Comparison of ENCODE assay signal across 8 mouse cellular contexts in genomic region chr17:35134801-35135590, GRCm38 (mm10). TPM values are rescaled to one million over a fixed set of nuclear protein-coding genes. Genes with fewer than 3 reads are reported as not detected.
DNase-seq lines count a peak whose midpoint lies in the region; ATAC-seq and TF ChIP-seq lines count a peak whose summit lies in the region.

Gene Bag6, plus strand, starts transcription at chr17:35135178.

- peak; percentile 21; the same call in 1 of the 2 replicates for TF ChIP-seq POLR2A in bone marrow, adult 2 months (IDR thresholded peaks at IDR 0.05; ENCODE audit: borderline replicate concordance, control insufficient read depth, low read depth, low read length)

- peak; percentile 95 for ATAC-seq in embryonic facial prominence, embryonic 15.5 days (ENCODE audit: insufficient number of reproducible peaks, low FRiP score, low TSS enrichment, low read depth)
- ATAC-seq in kidney, embryonic 14.5 days (ENCODE audit: low FRiP score, low TSS enrichment), result peak; percentile 92
- peak; percentile 94 for ATAC-seq in limb, embryonic 15.5 days (ENCODE audit: insufficient number of reproducible peaks, low FRiP score, low TSS enrichment, low read depth)

- peak within 1 kb of the TSS; percentile 68 for H3K9ac ChIP-seq in embryonic facial prominence, embryonic 15.5 days
- peak within 1 kb of the TSS; percentile 83 for H3K9ac ChIP-seq in kidney, embryonic 14.5 days (ENCODE audit: low read depth, low read length)
- peak within 1 kb of the TSS; percentile 50 for H3K9ac ChIP-seq in limb, embryonic 15.5 days

- DNase-seq in 416B (ENCODE audit: low read depth), result peak; percentile 98
- peak; percentile 96 for DNase-seq in heart, adult 9 months (ENCODE audit: low spot score in 2 of 2)
- peak; percentile 81 to 94 for DNase-seq in monocyte, adult 2 months (ENCODE audit: low read depth in 1 of 2, low spot score in 2 of 2)
- peak; percentile 89 to 92 for DNase-seq in spleen, postnatal 36 days (ENCODE audit: low spot score in 2 of 2)

- WGBS in bone marrow, adult 2 months, result under 1% methylated on average over 66 of the region's 66 CpGs
- under 1% methylated on average over 66 of the region's 66 CpGs for WGBS in embryonic facial prominence, embryonic 15.5 days
- WGBS in kidney, embryonic 14.5 days, result under 1% methylated on average over 66 of the region's 66 CpGs
- WGBS in limb, embryonic 15.5 days, result under 1% methylated on average over 66 of the region's 66 CpGs

- peak within 1 kb of the TSS; percentile 80 for H3K4me2 ChIP-seq in embryonic facial prominence, embryonic 15.5 days (replicated peaks)
- peak within 1 kb of the TSS; percentile 69 for H3K4me2 ChIP-seq in kidney, embryonic 14.5 days (replicated peaks; ENCODE audit: low read depth, low read length)
- peak within 1 kb of the TSS; percentile 75 for H3K4me2 ChIP-seq in limb, embryonic 15.5 days

- peaks cover 34% of the 10 kb centered on the region for H3K36me3 ChIP-seq in embryonic facial prominence, embryonic 15.5 days
- peaks cover 23% of the 10 kb centered on the region for H3K36me3 ChIP-seq in kidney, embryonic 14.5 days (ENCODE audit: control insufficient read depth, insufficient read depth, low read length)
- peaks cover 25% of the 10 kb centered on the region for H3K36me3 ChIP-seq in limb, embryonic 15.5 days

- no peaks in the 10 kb centered on the region for H3K27me3 ChIP-seq in embryonic facial prominence, embryonic 15.5 days
- no peaks in the 10 kb centered on the region for H3K27me3 ChIP-seq in kidney, embryonic 14.5 days (ENCODE audit: control insufficient read depth, insufficient read depth, low read length)
- no peaks in the 10 kb centered on the region for H3K27me3 ChIP-seq in limb, embryonic 15.5 days

- H3K9me3 ChIP-seq in embryonic facial prominence, embryonic 15.5 days (replicated peaks), result no peaks in the 10 kb centered on the region
- H3K9me3 ChIP-seq in kidney, embryonic 14.5 days (ENCODE audit: control insufficient read depth, low read length), result no peaks in the 10 kb centered on the region
- H3K9me3 ChIP-seq in limb, embryonic 15.5 days, result no peaks in the 10 kb centered on the region

- peak within 1 kb of the TSS; percentile 96 for H3K27ac ChIP-seq in bone marrow, adult 2 months (ENCODE audit: control insufficient read depth, insufficient read depth, low read depth, low read length, poor library complexity)
- peak within 1 kb of the TSS; percentile 96 for H3K27ac ChIP-seq in embryonic facial prominence, embryonic 15.5 days (replicated peaks)
- H3K27ac ChIP-seq in kidney, embryonic 14.5 days (ENCODE audit: low read depth, low read length), result peak within 1 kb of the TSS; percentile 93
- H3K27ac ChIP-seq in limb, embryonic 15.5 days, result peak within 1 kb of the TSS; percentile 97

- no peaks in the 10 kb centered on the region; the same call in 1 of the 2 replicates for H3K4me1 ChIP-seq in bone marrow, adult 2 months (ENCODE audit: control insufficient read depth, insufficient read depth, low read length)
- H3K4me1 ChIP-seq in embryonic facial prominence, embryonic 15.5 days, result peaks cover 18% of the 10 kb centered on the region
- H3K4me1 ChIP-seq in kidney, embryonic 14.5 days (ENCODE audit: control insufficient read depth, insufficient read depth, low read length), result peaks cover 12% of the 10 kb centered on the region; the same call in 1 of the 2 replicates
- peaks cover 14% of the 10 kb centered on the region for H3K4me1 ChIP-seq in limb, embryonic 15.5 days

- no peak for TF ChIP-seq CTCF in bone marrow, adult 2 months (IDR thresholded peaks at IDR 0.05; ENCODE audit: control insufficient read depth, insufficient read depth, low read length)

- peak within 1 kb of the TSS; percentile 97 for H3K4me3 ChIP-seq in bone marrow, adult 2 months (replicated peaks; ENCODE audit: control insufficient read depth, low read depth, low read length)
- peak within 1 kb of the TSS; percentile 78 for H3K4me3 ChIP-seq in embryonic facial prominence, embryonic 15.5 days (replicated peaks)
- peak within 1 kb of the TSS; percentile 74 for H3K4me3 ChIP-seq in kidney, embryonic 14.5 days (ENCODE audit: low read length)
- peak within 1 kb of the TSS; percentile 75 for H3K4me3 ChIP-seq in limb, embryonic 15.5 days

RNA-seq across cellular contexts. Expression of gene Bag6, which starts in this region (rescaled TPM):
- polyA plus RNA-seq in bone marrow, adult 2 months (2011; ENCODE audit: insufficient read depth, insufficient read length, low replicate concordance, missing spikeins), result 104 and 195 TPM in 2 replicates
- polyA plus RNA-seq in embryonic facial prominence, embryonic 15.5 days (2015; fragmentation: Nextera tagmentation; extraction: Ambion mirVana), result 57.8 TPM in 2 replicates
- 82.6 and 99.0 TPM in 2 replicates for polyA plus RNA-seq in kidney, embryonic 14.5 days (2014; fragmentation: Nextera tagmentation; extraction: Ambion mirVana)
- 49.6 and 51.8 TPM in 2 replicates for polyA plus RNA-seq in limb, embryonic 15.5 days (2015; fragmentation: Nextera tagmentation; extraction: Ambion mirVana)

Comparison
In these comparisons a context has a peak if more than half of its experiments do, and no peak if none do; other contexts are left out.
1. Peak in every context shown above with its lines: DNase-seq, ATAC-seq, H3K4me3 ChIP-seq and H3K27ac ChIP-seq.